Mouse (Mus musculus) Patski (cell line): ENCODE measurements around the gene Ttc5. TPM values are rescaled to one million over a fixed set of nuclear protein-coding genes. Genes with fewer than 3 reads are reported as not detected.
A peak's percentile ranks its signal among the peaks of the same experiment; 100 is the strongest.
"Not testable (repeated sequence)": the region's sequence is repeated elsewhere in the genome, so short reads cannot be mapped to it uniquely, and the experiment has no call there.

Experiments
- ATAC-seq: fragments of 100-300 bp; one replicate; pipeline ENCODE4 v1.8.0; 2021
- CTCF ChIA-PET: fragments of 350-600 bp; sonication (Branson Sonifier 250); formaldehyde crosslinking; loops from one replicate; lab custom pipeline; 2022; ENCODE audit warnings: inconsistent platforms; lab: Charles Lee
- POLR2A ChIA-PET: fragments of 350-600 bp; sonication (Branson Sonifier 250); formaldehyde crosslinking; loops from one replicate; lab custom pipeline; 2022; ENCODE audit warnings: antibody characterized with exemption, inconsistent platforms; lab: Charles Lee
- DNase-seq: peaks from one replicate; pipeline ENCODE4 v3.0.0-alpha.2; 2011; ENCODE audit warnings: low read depth, low spot score
- H3K27me3 ChIP-seq: fragments of 371-371 bp; one replicate; pipeline ENCODE4 v1.5.1; 2021
- CTCF ChIP-seq: fragments of 100-300 bp; IDR thresholded peaks from one replicate; pipeline ENCODE4 v1.5.1; 2021
- in situ Hi-C: fragments of 300-500 bp; cut with MboI; formaldehyde crosslinking; loops from 3 replicates; pipeline ENCODE4 v1.11.1; 2018; ENCODE audit warnings: low pct_unique_long_range_greater_than_20kb, mixed read lengths
- polyA plus RNA-seq: library from polyadenylated mRNA; unstranded; gene quantifications from one replicate; pipeline ENCODE4 v1.2.3, GENCODE M21; 2021

Gene Ttc5
- 62.0 TPM for polyA plus RNA-seq

DNA sequence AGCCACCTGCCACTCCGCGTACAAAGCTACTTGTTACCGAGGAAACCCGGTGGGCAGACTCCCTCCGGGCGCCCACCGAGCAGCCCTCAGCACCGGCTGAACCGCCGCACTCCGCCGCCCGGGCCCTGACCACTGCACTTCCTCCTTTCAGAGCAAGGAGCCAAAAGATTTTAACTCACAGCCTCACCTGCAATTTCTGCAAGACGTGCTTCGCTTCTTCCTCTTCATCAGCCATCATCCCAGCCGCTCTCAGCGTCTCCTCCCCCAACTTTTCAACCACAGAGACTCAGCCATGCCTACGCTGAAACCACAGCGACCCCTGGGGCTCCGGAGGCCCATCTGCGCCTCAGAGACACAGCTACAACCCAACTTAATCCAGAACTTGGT is at the start of gene Ttc5:
Gene Ttc5, minus strand, starts transcription at position 269 of the 387 bp plus-strand sequence.
- TF ChIP-seq CTCF: peak; percentile 98
- ATAC-seq: peak; percentile 89
- ChIA-PET POLR2A (no interaction called here), CTCF (interaction anchor here (1.0 to 1.8 kb wide), 5 partner anchors 11 to 279 kb away, joined by 3 to 9 read pairs (median 5); partner anchors contain the start of genes Ccnb1ip1 and Parp2)
- in situ Hi-C loops: loop anchor here (25.0 kb wide), 1 partner anchor 948 kb away; no protein-coding TSS in a partner anchor
- peak; percentile 46 for DNase-seq
- H3K27me3 ChIP-seq: peaks cover 4% of the 10 kb centered on the region

DNA sequence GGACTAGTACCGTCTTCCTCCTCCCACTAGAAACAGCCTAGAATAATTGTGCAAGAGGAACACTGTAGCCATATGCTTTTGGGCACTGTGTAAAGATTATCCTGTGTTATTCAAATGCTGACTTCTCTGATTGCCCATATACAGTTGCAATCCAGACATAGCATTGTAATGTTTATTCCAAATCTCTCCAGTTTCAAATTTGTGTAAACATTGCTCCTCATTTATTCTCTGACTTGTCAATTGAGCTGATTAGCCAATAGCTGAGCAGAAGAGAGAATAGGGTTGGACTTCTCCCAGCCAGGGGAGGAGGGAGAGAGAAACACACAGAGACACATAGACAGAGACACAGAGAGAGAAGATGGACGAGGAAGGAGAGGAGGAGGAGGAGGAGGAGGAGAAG is 49.1 kb upstream of the Ttc5 start:
- CTCF ChIA-PET: interaction anchor here (1.2 kb wide), 1 partner anchor 10 kb away, joined by 3 read pairs; no protein-coding TSS in a partner anchor
- ATAC-seq (no peak), DNase-seq (no peak)
- in situ Hi-C loops: no loop called here
- no peak for TF ChIP-seq CTCF
- H3K27me3 ChIP-seq: no peaks in the 10 kb centered on the region
- POLR2A ChIA-PET: no interaction called here

DNA sequence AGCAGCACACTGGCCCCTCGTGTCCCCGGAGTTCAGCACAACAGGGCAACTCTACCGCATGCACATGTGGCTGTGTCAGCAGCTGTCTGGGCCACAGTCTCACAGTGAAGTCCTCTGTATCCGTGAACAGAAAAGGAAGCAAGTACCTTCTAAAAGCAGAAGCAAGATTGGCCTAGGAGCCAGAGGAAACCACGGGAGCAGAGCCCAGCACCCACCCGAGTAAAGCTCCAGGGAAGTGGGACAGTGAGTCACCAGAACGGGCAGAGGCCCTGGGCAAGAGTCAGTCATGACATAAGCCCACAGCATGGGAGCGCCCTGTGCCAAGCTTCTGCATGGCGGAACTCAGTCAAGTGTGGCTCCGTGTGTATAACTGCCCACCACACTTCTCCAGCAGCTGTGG is 48.6 kb upstream of the Ttc5 start:
- H3K27me3 ChIP-seq: no peaks in the 10 kb centered on the region
- ChIA-PET POLR2A (no interaction called here), CTCF (interaction anchor here (1.2 kb wide), 1 partner anchor 10 kb away, joined by 3 read pairs; no protein-coding TSS in a partner anchor)
- peak; percentile 44 for ATAC-seq
- no peak for DNase-seq
- no peak for TF ChIP-seq CTCF
- in situ Hi-C loops: no loop called here

DNA sequence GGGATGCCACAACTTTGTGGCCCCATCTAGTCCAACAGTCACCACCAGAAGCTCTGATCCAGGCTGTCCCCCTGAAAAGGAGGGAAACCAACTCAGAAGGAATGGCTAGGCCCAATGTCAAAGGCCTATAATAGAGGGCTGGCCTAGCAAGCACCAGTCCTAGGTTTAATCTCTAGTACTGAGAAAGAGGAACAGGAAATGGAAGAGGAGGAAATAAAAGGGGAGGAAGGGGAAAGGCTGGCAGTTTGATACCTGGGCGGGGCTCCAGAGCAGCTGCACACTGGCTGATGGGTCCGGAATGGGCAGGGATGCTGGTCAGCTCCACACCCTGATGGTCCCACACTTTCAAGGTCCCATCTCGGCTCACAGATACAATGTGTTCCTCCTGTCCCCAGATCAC is 44.6 kb upstream of the Ttc5 start:
- ATAC-seq (no peak), DNase-seq (no peak)
- no peaks in the 10 kb centered on the region for H3K27me3 ChIP-seq
- TF ChIP-seq CTCF: no peak
- in situ Hi-C loops: no loop called here
- ChIA-PET POLR2A (no interaction called here), CTCF (no interaction called here)

DNA sequence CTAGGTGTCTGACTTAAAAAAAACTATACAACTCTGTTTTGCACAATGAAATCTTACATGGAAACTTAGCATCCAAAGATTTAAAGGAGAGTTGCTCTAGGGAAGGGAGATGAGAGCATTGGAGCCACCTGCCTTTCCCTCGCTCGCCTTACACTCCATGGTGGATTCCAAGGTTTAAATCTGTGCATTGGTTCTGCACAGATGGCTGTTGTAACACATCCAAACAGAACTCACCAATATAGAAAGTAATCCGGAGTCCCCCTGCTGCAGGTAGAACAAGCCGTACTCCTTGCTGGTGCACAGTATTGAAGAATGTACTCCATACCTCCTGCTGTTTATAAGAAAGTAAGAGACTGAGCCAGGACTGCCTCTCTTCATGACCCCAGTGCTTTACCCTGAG is 41.3 kb upstream of the Ttc5 start:
- no peak for DNase-seq
- ChIA-PET POLR2A (interaction anchor here (0.6 kb wide), 1 partner anchor 43 kb away, joined by 3 read pairs; no protein-coding TSS in a partner anchor), CTCF (no interaction called here)
- H3K27me3 ChIP-seq: no peaks in the 10 kb centered on the region
- no peak for TF ChIP-seq CTCF
- in situ Hi-C loops: no loop called here
- no peak for ATAC-seq

DNA sequence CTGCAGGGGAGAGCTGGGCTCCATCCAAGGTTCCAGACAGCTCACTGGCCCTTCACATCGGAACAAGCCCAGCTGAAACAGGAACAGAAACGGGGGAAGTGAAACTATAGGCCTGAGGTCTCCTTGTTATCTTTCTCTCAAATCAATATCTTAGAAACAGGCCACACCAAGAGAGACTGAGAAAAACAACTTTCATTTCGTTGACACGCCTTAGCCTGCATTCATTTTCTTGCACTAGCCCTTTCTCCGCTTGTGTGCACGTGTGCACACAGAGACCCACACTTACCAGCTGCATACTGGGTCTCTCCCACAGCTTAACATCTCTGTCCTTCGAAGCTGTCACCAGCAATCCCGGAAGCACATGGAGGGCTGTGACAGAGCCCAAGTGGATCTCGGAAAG is 38.9 kb upstream of the Ttc5 start:
- no peak for DNase-seq
- in situ Hi-C loops: no loop called here
- CTCF ChIA-PET: interaction anchor here (1.0 kb wide), 1 partner anchor 240 kb away, joined by 3 read pairs; no protein-coding TSS in a partner anchor
- TF ChIP-seq CTCF: no peak
- H3K27me3 ChIP-seq: no peaks in the 10 kb centered on the region
- no peak for ATAC-seq
- POLR2A ChIA-PET: no interaction called here

DNA sequence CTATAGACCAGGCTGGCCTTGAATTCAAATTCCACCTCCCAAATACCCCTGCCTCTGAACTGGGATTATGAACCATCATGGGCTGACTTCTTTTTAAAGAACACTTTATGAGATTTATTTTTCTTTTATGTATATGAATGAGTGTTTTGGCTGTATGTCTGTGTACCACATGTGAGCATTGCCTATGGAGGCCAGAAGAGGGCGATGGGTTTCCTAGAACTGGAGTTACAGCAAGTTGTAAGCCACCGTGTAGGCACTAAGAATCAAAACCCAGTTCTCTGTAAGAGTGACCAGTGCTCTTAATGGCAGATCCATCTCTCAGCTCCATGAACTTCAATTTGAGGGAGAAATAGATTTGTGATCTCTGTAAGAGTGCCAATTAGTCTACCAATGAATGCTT is 37.9 kb upstream of the Ttc5 start:
- in situ Hi-C loops: no loop called here
- POLR2A ChIA-PET: no interaction called here
- DNase-seq: no peak
- CTCF ChIA-PET: no interaction called here
- no peak for TF ChIP-seq CTCF
- H3K27me3 ChIP-seq: no peaks in the 10 kb centered on the region
- no peak for ATAC-seq

DNA sequence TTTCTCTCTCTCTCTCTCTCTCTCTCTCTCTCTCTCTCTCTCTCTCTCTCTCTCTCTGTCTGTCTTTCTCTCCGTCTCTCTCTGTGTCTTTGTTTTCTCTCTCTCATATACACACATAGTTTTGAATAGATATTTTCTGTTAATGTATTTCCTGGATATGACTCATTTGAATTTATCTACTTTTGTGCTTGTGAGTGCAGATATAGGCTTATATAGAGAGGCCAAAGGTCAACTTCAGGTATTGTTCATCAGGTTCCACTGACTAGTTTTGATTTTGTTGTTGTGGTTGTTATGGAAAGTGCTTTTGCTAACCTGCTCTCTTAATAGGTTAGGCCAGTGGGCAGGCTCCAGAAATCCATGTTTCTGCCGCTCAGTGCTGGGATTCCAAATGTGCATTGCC is 27.7 kb upstream of the Ttc5 start:
- in situ Hi-C loops: no loop called here
- DNase-seq (no peak), ATAC-seq (no peak)
- no peaks in the 10 kb centered on the region for H3K27me3 ChIP-seq
- TF ChIP-seq CTCF: no peak
- CTCF ChIA-PET: no interaction called here
- POLR2A ChIA-PET: no interaction called here

DNA sequence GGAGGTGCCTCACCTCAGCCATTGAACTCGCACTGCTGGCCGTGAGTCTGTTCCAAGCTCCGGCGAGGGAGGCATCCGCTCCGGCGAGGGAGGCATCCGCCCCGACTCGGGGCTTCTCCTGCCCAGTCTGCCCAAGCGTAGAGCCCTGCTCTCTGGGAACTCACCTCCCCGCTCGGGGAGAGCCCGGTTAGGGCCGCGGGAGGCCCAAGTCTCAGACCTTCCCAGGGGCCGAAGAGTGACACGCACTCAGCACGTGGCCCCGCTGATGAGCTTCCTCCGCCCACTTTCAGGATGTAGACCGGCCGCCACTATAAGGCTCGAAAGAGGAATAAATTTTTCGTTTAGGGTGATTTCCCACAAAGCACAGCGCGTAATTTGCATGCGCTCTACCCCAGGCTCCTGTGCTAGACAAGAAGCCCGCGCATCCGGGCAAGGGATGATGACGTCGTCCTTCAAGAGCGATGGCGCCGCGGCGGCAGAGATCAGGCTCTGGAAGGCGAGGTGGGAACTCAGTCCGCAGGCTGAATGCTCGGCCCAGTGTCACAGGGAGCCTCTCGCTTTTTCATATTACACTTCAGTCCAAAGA is 22.3 kb upstream of the Ttc5 start, which contains the start of the genes Ccnb1ip1 and Parp2:
Gene Ccnb1ip1, minus strand, starts transcription at position 246 of the 586 bp plus-strand sequence.
Gene Parp2, plus strand, starts transcription at position 355 of the 586 bp plus-strand sequence.
- ATAC-seq (peak; percentile 100), DNase-seq (peak; percentile 99)
- no peaks in the 10 kb centered on the region for H3K27me3 ChIP-seq
- ChIA-PET POLR2A (interaction anchor here (1.0 kb wide), 1 partner anchor 282 kb away, joined by 3 read pairs; no protein-coding TSS in a partner anchor), CTCF (interaction anchor here (1.1 to 7.4 kb wide), 4 partner anchors 9 to 282 kb away, joined by 3 to 37 read pairs (median 3); partner anchors contain the start of gene Ttc5)
- in situ Hi-C loops: no loop called here
- TF ChIP-seq CTCF: no peak

DNA sequence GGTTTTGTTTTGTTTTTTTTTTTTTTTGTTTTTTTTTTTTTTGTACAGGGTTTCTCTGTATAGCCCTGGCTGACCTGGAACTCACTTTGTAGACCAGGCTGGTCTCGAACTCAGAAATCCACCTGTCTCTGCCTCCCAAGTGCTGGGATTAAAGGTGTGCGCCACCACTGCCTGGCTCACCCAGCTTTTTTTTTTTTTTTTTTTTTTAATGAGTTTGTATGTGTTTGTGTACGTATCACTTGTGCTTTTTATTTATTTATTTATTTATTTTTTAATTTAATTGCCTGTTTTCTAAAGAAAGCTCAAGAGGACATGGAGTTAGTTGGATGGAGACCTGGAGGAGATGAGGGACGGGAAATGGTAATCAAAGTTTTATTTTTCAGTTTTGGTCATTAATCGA is 21.1 kb upstream of the Ttc5 start:
- in situ Hi-C loops, ATAC-seq, DNase-seq, H3K27me3 ChIP-seq, POLR2A ChIA-PET: not testable (repeated sequence)
- CTCF ChIA-PET: interaction anchor here (1.3 to 7.4 kb wide), 2 partner anchors 21 to 258 kb away, joined by 3 to 37 read pairs; partner anchors contain the start of gene Ttc5

DNA sequence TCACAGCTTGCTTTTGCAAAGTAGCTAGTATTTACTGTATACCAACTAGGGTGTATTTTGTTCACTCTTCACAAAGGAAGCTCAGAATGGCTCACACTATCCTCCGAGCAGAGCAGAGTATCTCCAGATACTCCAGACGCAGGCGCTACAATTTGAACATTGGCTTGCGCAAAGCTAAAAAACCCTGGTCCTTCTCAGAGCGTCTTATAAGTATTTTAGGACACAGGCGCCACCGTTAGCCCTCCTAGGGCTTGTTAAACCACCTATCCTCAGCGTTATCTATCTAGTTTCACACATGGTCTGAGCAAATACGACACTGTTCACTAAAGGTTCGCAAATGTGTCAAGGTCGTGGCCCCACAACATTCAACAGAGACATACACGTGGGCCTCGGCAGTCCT is 19.4 kb upstream of the Ttc5 start:
- ATAC-seq: no peak
- no peak for DNase-seq
- in situ Hi-C loops: loop anchor here (5.0 kb wide), 2 partner anchors 128 to 258 kb away; partner anchors contain the start of genes Pip4p1 and Pnp
- no peaks in the 10 kb centered on the region for H3K27me3 ChIP-seq
- TF ChIP-seq CTCF: no peak
- CTCF ChIA-PET: interaction anchor here (7.4 kb wide), 1 partner anchor 259 kb away, joined by 37 read pairs; no protein-coding TSS in a partner anchor
- POLR2A ChIA-PET: no interaction called here
